Mouse (Mus musculus) midbrain, embryonic 16.5 days (tissue): ENCODE data around the gene Cntn4. TPM values are rescaled to one million over a fixed set of nuclear protein-coding genes. Genes with fewer than 3 reads are reported as not detected.

Experiments used
- ATAC-seq: fragments of 200-750 bp; cut with Nextera tagmentation; 2 replicates; pipeline ENCODE4 v1.8.0; 2017; ENCODE audit warnings: moderate TSS enrichment
- H3K27ac ChIP-seq: fragments of 300-500 bp; sonication (generic); 2 replicates; pipeline ENCODE4 v1.5.1; 2014; ENCODE audit warnings: mild to moderate bottlenecking, low read length, mixed read lengths
- H3K27me3 ChIP-seq: fragments of 300-500 bp; sonication (generic); 2 replicates; pipeline ENCODE4 v1.6.1; 2014; ENCODE audit warnings: low read depth, low read length, mixed read lengths; ENCODE audit not compliant: control insufficient read depth, insufficient read depth
- H3K36me3 ChIP-seq: fragments of 300-500 bp; sonication (generic); 2 replicates; pipeline ENCODE4 v1.6.1; 2014; ENCODE audit warnings: mild to moderate bottlenecking, low read length, moderate library complexity, mixed read lengths; ENCODE audit not compliant: control insufficient read depth, insufficient read depth
- H3K4me1 ChIP-seq: fragments of 300-500 bp; sonication (generic); 2 replicates; pipeline ENCODE4 v1.6.1; 2014; ENCODE audit warnings: mild to moderate bottlenecking, low read length, mixed read lengths; ENCODE audit not compliant: control insufficient read depth, insufficient read depth
- H3K4me2 ChIP-seq: fragments of 300-500 bp; sonication (generic); 2 replicates; pipeline ENCODE4 v1.6.1; 2014; ENCODE audit warnings: mild to moderate bottlenecking, low read length, mixed read lengths
- H3K4me3 ChIP-seq: fragments of 300-500 bp; sonication (generic); 2 replicates; pipeline ENCODE4 v1.5.1; 2014; ENCODE audit warnings: low read depth, mild to moderate bottlenecking, low read length, moderate library complexity, mixed read lengths
- H3K9ac ChIP-seq: fragments of 300-500 bp; sonication (generic); 2 replicates; pipeline ENCODE4 v1.6.1; 2014; ENCODE audit warnings: low read depth, low read length, mixed read lengths
- H3K9me3 ChIP-seq: fragments of 300-500 bp; sonication (generic); replicated peaks from 2 replicates; pipeline ENCODE4 v1.6.1; 2014; ENCODE audit warnings: mild to moderate bottlenecking, low read length, mixed read lengths; ENCODE audit not compliant: control insufficient read depth, poor library complexity, severe bottlenecking
- WGBS: fragments of 180-500 bp; shearing (Covaris S2); extraction: QIAGEN DNeasy Blood & Tissue Kit; methylation state at CpG from one replicate; pipeline ENCODE4 v1.1.7; 2014; 5-methylcytosine and 5-hydroxymethylcytosine counted together
- polyA plus RNA-seq: library from polyadenylated mRNA; unstranded; fragments of >200 nt; fragmentation: Nextera tagmentation; extraction: Ambion mirVana; gene quantifications from 2 replicates; pipeline ENCODE4 v1.2.1, GENCODE M21; 2015

Gene Cntn4
- polyA plus RNA-seq, 1 experiment from 2014 or later = 31.3 TPM

- no peaks in the 10 kb centered on the region for H3K36me3 ChIP-seq
- no peak overlapping the region for H3K4me2 ChIP-seq
- H3K27ac ChIP-seq = no peak overlapping the region
- 91% methylated on average over 3 of the region's 3 CpGs for WGBS
- H3K9ac ChIP-seq = no peak overlapping the region
- no peaks in the 10 kb centered on the region for H3K9me3 ChIP-seq
- no peaks in the 10 kb centered on the region for H3K4me1 ChIP-seq
- no peak overlapping the region for H3K4me3 ChIP-seq
- no peak for ATAC-seq
- H3K27me3 ChIP-seq = no peaks in the 10 kb centered on the region
Measured at GRCm38 (mm10) chr6:106265487-106265886, 588.0 kb downstream of the Cntn4 start.

- WGBS = 62% methylated on average over 2 of the region's 2 CpGs
- Histone ChIP-seq H3K36me3 (no peaks in the 10 kb centered on the region), H3K27me3 (no peaks in the 10 kb centered on the region), H3K27ac (no peak overlapping the region), H3K4me2 (no peak overlapping the region), H3K4me1 (no peaks in the 10 kb centered on the region), H3K9me3 (no peaks in the 10 kb centered on the region), H3K9ac (no peak overlapping the region), H3K4me3 (no peak overlapping the region)
- ATAC-seq = no peak
Measured at GRCm38 (mm10) chr6:106266304-106266703, 588.8 kb downstream of the Cntn4 start.

GRCm38 (mm10) chr6:106268723-106269122 lies 591.3 kb downstream of the Cntn4 start:
- ATAC-seq = no peak
- 87% methylated on average over 4 of the region's 4 CpGs for WGBS

GRCm38 (mm10) chr6:106277139-106277538 lies 599.7 kb downstream of the Cntn4 start:
- H3K9ac ChIP-seq = no peak overlapping the region
- no peak overlapping the region for H3K4me3 ChIP-seq
- no peaks in the 10 kb centered on the region for H3K4me1 ChIP-seq
- ATAC-seq = no peak
- 83% methylated on average over 2 of the region's 2 CpGs for WGBS
- no peak overlapping the region for H3K4me2 ChIP-seq
- no peaks in the 10 kb centered on the region for H3K27me3 ChIP-seq
- no peaks in the 10 kb centered on the region for H3K9me3 ChIP-seq
- no peaks in the 10 kb centered on the region for H3K36me3 ChIP-seq
- no peak overlapping the region for H3K27ac ChIP-seq

More at GRCm38 (mm10) chr6:106268723-106269122, 591.3 kb downstream of the Cntn4 start:
- no peak overlapping the region for H3K27ac ChIP-seq
- H3K4me1 ChIP-seq = no peaks in the 10 kb centered on the region
- H3K4me2 ChIP-seq = no peak overlapping the region
- no peaks in the 10 kb centered on the region for H3K27me3 ChIP-seq
- H3K9me3 ChIP-seq = no peaks in the 10 kb centered on the region
- H3K36me3 ChIP-seq = no peaks in the 10 kb centered on the region
- H3K9ac ChIP-seq = no peak overlapping the region
- no peak overlapping the region for H3K4me3 ChIP-seq

DNA sequence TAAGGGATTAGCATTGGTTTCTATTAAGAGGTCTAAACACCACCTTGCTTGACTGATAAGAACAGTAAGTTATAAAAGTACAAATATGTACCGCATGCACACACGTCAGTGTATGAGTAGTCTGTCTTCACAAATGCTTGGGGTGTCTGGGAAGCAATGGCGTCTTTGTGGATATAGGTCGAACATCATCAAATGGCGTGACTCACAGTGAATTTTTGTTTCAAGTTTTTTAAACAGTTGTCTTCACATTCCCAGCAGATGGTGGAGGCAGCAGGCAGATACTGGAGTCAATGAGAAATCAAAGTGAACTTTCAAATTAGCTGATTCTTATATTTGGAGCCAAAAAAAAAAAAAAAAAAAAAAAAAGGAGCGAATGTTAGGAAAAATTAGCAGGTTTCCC lies 604.2 kb downstream of the Cntn4 start:
- no peaks in the 10 kb centered on the region for H3K4me1 ChIP-seq
- no peaks in the 10 kb centered on the region for H3K27me3 ChIP-seq
- H3K9ac ChIP-seq = no peak overlapping the region
- WGBS = 91% methylated on average over 6 of the region's 6 CpGs
- no peak overlapping the region for H3K4me3 ChIP-seq
- ATAC-seq = no peak
- H3K4me2 ChIP-seq = no peak overlapping the region
- no peaks in the 10 kb centered on the region for H3K9me3 ChIP-seq
- no peaks in the 10 kb centered on the region for H3K36me3 ChIP-seq
- H3K27ac ChIP-seq = no peak overlapping the region

DNA sequence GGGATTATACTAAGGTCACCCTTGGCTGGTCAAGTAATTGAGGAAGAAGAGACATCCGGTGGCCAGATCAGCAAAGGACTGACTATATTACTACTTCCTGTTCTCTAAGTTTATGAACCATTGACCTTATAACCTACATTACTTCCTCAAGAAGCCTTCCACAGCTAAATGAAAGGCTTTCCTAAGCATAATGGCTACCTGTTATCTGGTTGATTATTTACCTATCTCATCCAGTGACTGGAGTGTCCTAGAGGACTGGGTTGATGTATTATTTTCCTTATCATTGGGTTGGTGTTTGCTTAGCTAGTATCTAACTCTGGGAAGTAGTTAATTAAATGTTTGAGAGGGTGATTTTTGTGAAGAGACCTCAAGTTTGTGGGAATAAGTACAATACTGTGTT lies 606.4 kb downstream of the Cntn4 start:
- Histone ChIP-seq H3K27ac (no peak overlapping the region), H3K9me3 (no peaks in the 10 kb centered on the region), H3K4me3 (no peak overlapping the region), H3K27me3 (no peaks in the 10 kb centered on the region), H3K4me2 (no peak overlapping the region), H3K36me3 (no peaks in the 10 kb centered on the region), H3K4me1 (no peaks in the 10 kb centered on the region), H3K9ac (no peak overlapping the region)
- no peak for ATAC-seq
- WGBS = 78% methylated on average over 1 of the region's 1 CpGs

- H3K4me1 ChIP-seq = no peaks in the 10 kb centered on the region
- no peaks in the 10 kb centered on the region for H3K9me3 ChIP-seq
- no peak overlapping the region for H3K4me3 ChIP-seq
- H3K4me2 ChIP-seq = no peak overlapping the region
- H3K27ac ChIP-seq = no peak overlapping the region
- 64% methylated on average over 1 of the region's 1 CpGs for WGBS
- ATAC-seq = no peak
- H3K27me3 ChIP-seq = no peaks in the 10 kb centered on the region
- H3K9ac ChIP-seq = no peak overlapping the region
- no peaks in the 10 kb centered on the region for H3K36me3 ChIP-seq
Measured at GRCm38 (mm10) chr6:106299451-106299850, 622.0 kb downstream of the Cntn4 start.

- ATAC-seq = no peak
- WGBS = 71% methylated on average over 3 of the region's 3 CpGs
- Histone ChIP-seq H3K9ac (no peak overlapping the region), H3K27me3 (no peaks in the 10 kb centered on the region), H3K9me3 (no peaks in the 10 kb centered on the region), H3K27ac (no peak overlapping the region), H3K4me1 (no peaks in the 10 kb centered on the region), H3K36me3 (no peaks in the 10 kb centered on the region), H3K4me3 (no peak overlapping the region), H3K4me2 (no peak overlapping the region)
Measured at GRCm38 (mm10) chr6:106300179-106300578, 622.7 kb downstream of the Cntn4 start.

DNA sequence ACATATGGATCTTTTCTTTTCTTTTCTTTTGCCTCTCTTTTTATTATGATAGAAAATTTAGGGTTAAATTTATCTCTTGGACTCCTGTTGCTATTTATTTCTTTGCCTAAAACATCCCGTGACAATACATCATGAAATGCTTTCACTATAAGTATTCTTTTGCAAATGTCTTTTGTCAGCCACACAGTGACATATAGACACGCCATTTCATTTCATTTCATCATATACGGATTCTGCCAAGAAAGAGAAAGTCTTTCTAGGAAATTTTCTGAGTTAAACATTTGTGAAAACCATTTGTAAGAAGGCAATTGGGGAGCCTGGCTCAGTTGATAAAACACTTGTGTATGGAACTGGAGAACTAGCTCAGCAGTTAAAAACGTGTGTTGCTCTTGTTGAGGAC lies 625.0 kb downstream of the Cntn4 start:
- no peak overlapping the region for H3K27ac ChIP-seq
- H3K4me3 ChIP-seq = no peak overlapping the region
- ATAC-seq = no peak
- no peaks in the 10 kb centered on the region for H3K27me3 ChIP-seq
- H3K9me3 ChIP-seq = no peaks in the 10 kb centered on the region
- H3K4me2 ChIP-seq = no peak overlapping the region
- WGBS = 68% methylated on average over 4 of the region's 4 CpGs
- H3K9ac ChIP-seq = no peak overlapping the region
- no peaks in the 10 kb centered on the region for H3K4me1 ChIP-seq
- H3K36me3 ChIP-seq = no peaks in the 10 kb centered on the region

- Histone ChIP-seq H3K4me2 (no peak overlapping the region), H3K27ac (no peak overlapping the region), H3K27me3 (no peaks in the 10 kb centered on the region), H3K9ac (no peak overlapping the region), H3K9me3 (no peaks in the 10 kb centered on the region), H3K4me3 (no peak overlapping the region), H3K4me1 (no peaks in the 10 kb centered on the region), H3K36me3 (no peaks in the 10 kb centered on the region)
- WGBS = 84% methylated on average over 1 of the region's 1 CpGs
- no peak for ATAC-seq
Measured at GRCm38 (mm10) chr6:106328987-106329386, 651.5 kb downstream of the Cntn4 start.
